Mouse (Mus musculus) ES-E14 (cell line): ENCODE data around the gene Dusp1.

Experiments used
- CHD2 ChIP-seq: IDR thresholded peaks from 2 replicates; pipeline ENCODE4 v1.6.1; 2014; ENCODE audit warnings: mild to moderate bottlenecking, low read depth, low read length, inconsistent platforms
- HCFC1 ChIP-seq: IDR thresholded peaks from 2 replicates; pipeline ENCODE4 v1.6.1; 2012; ENCODE audit warnings: low read length, inconsistent platforms, borderline replicate concordance; ENCODE audit not compliant: insufficient read depth
- MAFK ChIP-seq: IDR thresholded peaks from 2 replicates; pipeline ENCODE4 v1.6.1; 2014; ENCODE audit warnings: mild to moderate bottlenecking, low read depth, low read length, inconsistent platforms; ENCODE audit not compliant: insufficient read depth
- ZC3H11A ChIP-seq: IDR thresholded peaks from 2 replicates; pipeline ENCODE4 v1.6.1; 2012; ENCODE audit warnings: low read depth, mild to moderate bottlenecking, inconsistent platforms, low read length, borderline replicate concordance
- ZNF384 ChIP-seq: IDR thresholded peaks from 2 replicates; pipeline ENCODE4 v1.6.1; 2012; ENCODE audit warnings: low read depth, low read length, inconsistent platforms

DNA sequence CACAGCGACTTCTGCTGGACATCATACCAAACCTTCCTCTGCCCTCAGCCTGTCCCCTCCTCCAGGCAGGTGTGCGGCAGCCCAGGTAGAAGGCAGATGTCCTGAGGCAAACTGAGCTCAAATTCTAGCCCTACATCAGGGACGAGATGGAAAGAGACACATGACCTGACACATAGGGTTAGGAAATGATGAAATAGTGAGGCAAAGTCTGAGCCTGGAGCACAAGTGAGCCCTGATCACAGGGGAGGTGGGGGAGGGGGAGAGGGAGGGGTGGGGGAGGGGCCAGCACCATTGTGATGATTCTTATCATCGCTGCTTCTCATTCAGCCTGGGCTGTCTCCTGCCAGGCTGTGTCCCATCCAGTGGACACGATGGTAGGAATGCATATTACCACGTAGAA is 40.0 kb upstream of the Dusp1 start:
- no peak for TF ChIP-seq CHD2
- no peak for TF ChIP-seq ZC3H11A
- no peak for TF ChIP-seq ZNF384
- no peak for TF ChIP-seq MAFK
- TF ChIP-seq HCFC1, result no peak
